Mouse (Mus musculus): ENCODE results near the gene Ttll6. TPM values are rescaled to one million over a fixed set of nuclear protein-coding genes. Genes with fewer than 3 reads are reported as not detected.

Gene Ttll6
- polyA plus RNA-seq, 1 experiment: not detected

DNA sequence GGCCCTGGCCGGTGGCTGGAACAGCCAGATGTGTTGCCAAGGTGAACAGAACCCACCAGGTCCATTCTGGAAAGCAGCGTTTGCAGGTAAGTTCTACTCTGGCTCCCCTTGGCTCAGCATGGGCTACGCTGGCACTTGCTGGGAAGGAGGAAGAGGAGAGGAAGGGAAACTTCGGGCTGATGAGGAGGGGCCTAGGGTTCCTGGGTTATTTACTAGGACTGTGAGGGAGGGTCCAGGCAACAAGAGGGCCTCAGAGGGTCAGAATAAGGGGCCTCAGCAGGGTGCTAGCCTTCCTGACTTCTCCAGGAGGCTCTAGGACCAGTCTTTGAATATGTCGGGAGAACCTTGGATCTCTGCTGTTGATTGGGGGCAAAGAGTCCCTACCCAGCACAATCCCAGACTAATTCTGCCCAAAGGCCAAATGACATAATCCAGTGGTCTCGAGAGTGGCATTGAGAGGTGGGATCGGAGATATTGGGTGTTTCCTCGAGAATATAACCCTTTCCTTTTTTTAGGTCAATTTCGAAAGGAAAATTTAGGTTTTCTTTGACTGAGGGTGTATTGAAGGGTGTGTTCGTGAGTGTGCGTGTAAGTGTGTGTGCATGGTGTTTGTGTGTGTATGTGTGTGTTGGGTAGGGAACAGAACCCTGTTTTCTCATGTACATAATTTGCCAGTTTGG, 61.5 kb downstream of the Ttll6 start:
- no peak overlapping the region for H3K4me3 ChIP-seq (ENCODE audit: low read depth, low read length)
- H3K27ac ChIP-seq (ENCODE audit: insufficient read depth, low read depth, low read length): no peak overlapping the region
- no peaks in the 10 kb centered on the region for H3K36me3 ChIP-seq (ENCODE audit: control insufficient read depth, insufficient read depth, low read length)
- peaks cover 85% of the 10 kb centered on the region for H3K27me3 ChIP-seq (ENCODE audit: control insufficient read depth, insufficient read depth, low read length)
- no peak for TF ChIP-seq POLR2A (IDR thresholded peaks at IDR 0.05; ENCODE audit: low read depth, low read length)
- TF ChIP-seq CTCF (IDR thresholded peaks at IDR 0.05; ENCODE audit: extremely low read depth, insufficient read length, insufficient replicate concordance, low read depth, low read length): no peak
- 11% methylated on average over 11 of the region's 11 CpGs for WGBS
- H3K4me1 ChIP-seq (ENCODE audit: control insufficient read depth, insufficient read depth, insufficient read length, low read length): no peaks in the 10 kb centered on the region

DNA sequence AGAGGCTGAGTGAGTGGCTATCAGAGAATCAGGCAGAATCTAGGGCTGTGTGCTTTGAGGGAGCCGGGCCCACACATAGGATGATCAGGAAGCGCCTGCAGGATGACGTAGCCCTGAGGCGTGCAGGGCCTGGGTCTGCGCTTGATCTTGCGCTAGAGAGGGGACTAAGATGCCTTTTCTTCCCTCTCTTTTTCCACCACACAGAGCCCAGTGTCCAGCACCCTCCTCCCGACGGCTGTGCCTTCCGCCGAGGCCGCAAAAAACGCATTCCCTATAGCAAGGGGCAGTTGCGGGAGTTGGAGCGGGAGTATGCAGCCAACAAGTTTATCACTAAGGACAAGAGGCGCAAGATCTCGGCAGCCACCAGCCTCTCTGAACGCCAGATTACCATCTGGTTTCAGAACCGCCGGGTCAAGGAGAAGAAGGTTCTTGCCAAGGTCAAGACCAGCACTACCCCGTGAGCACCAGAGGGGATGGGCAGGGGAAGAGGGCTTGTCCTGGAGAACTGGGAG, 62.2 kb downstream of the Ttll6 start:
- TF ChIP-seq POLR2A (IDR thresholded peaks at IDR 0.05; ENCODE audit: low read depth, low read length) (no peak), CTCF (IDR thresholded peaks at IDR 0.05; ENCODE audit: extremely low read depth, insufficient read length, insufficient replicate concordance, low read depth, low read length) (no peak)
- no peak overlapping the region for H3K4me3 ChIP-seq (ENCODE audit: low read depth, low read length)
- H3K27me3 ChIP-seq (ENCODE audit: control insufficient read depth, insufficient read depth, low read length): peaks cover 85% of the 10 kb centered on the region
- WGBS: 5% methylated on average over 20 of the region's 20 CpGs
- H3K36me3 ChIP-seq (ENCODE audit: control insufficient read depth, insufficient read depth, low read length): no peaks in the 10 kb centered on the region
- no peak overlapping the region for H3K27ac ChIP-seq (ENCODE audit: insufficient read depth, low read depth, low read length)
- H3K4me1 ChIP-seq (ENCODE audit: control insufficient read depth, insufficient read depth, insufficient read length, low read length): no peaks in the 10 kb centered on the region

DNA sequence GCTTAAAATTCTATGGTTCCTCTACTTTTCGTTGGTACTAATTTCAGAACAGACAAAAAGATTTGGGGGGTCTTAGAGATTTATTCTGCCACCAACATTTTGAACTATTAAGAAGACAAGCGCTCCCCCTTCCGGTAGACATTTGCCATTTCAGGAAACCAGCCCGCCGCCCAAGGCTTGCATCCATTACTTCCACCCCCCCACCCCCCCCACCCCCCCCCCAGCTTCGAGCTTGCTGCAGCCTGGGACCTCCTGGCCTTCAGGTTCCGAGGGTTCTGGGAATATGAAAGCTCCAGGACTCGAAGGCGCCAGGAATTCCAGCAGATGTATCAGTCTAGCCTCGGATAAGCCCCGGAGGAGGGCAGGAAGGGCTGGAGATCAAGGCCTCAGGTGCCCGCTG, 65.1 kb downstream of the Ttll6 start:
- no peak overlapping the region for H3K4me3 ChIP-seq (ENCODE audit: low read depth, low read length)
- TF ChIP-seq CTCF (IDR thresholded peaks at IDR 0.05; ENCODE audit: extremely low read depth, insufficient read length, insufficient replicate concordance, low read depth, low read length): peak; percentile 43; the same call in 1 of the 2 replicates
- TF ChIP-seq POLR2A (IDR thresholded peaks at IDR 0.05; ENCODE audit: low read depth, low read length): no peak
- WGBS: 2% methylated on average over 12 of the region's 12 CpGs
- H3K27ac ChIP-seq (ENCODE audit: insufficient read depth, low read depth, low read length): no peak overlapping the region
- peaks cover 94% of the 10 kb centered on the region for H3K27me3 ChIP-seq (ENCODE audit: control insufficient read depth, insufficient read depth, low read length)
- H3K4me1 ChIP-seq (ENCODE audit: control insufficient read depth, insufficient read depth, insufficient read length, low read length): no peaks in the 10 kb centered on the region
- H3K36me3 ChIP-seq (ENCODE audit: control insufficient read depth, insufficient read depth, low read length): no peaks in the 10 kb centered on the region

DNA sequence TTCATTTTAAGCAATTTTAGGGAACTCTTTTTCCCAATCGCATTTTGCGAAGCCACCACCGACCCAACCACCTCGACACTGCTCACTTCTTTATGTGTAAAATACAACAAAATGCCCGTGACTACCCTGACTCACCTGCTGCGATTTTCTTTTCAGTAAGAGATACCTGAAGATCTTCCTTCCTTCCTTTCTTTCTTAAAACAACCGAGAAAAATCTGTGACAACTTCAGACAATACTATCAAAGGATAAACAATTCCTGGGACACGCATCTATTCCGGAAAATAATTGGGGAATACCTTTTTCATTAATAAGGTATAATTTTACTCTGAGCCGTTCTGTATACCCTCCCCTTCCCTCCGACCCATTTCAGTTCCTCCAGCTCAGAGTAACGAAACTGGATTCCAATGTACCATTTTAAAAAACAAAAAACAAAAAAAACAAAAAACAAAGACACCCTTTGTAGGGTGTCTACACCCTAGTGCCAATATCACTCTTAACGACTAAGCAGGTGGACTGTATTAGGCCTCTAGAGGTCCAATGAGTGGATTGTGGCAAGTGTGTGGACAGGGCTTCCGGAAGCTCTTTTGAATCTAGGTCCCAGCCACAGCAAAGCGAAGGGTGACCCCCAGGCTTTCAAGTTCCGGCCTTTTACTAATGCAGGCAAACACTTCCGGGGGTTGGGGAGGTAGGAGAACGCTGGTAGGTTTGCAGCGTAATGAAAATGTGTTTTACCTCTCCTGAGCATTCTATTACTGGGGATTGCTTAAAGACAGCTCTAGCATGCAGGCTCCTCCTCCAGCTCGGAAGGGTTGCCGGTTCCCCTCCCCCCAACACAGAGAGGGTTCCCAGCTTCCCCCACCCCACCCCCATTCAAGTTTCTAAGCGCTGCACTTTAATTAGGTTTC, 65.8 kb downstream of the Ttll6 start:
- H3K36me3 ChIP-seq (ENCODE audit: control insufficient read depth, insufficient read depth, low read length): no peaks in the 10 kb centered on the region
- whole genome bisulfite sequencing: 5% methylated on average over 22 of the region's 22 CpGs
- H3K4me1 ChIP-seq (ENCODE audit: control insufficient read depth, insufficient read depth, insufficient read length, low read length): no peaks in the 10 kb centered on the region
- peaks cover 94% of the 10 kb centered on the region for H3K27me3 ChIP-seq (ENCODE audit: control insufficient read depth, insufficient read depth, low read length)
- TF ChIP-seq POLR2A (IDR thresholded peaks at IDR 0.05; ENCODE audit: low read depth, low read length): no peak
- no peak for TF ChIP-seq CTCF (IDR thresholded peaks at IDR 0.05; ENCODE audit: extremely low read depth, insufficient read length, insufficient replicate concordance, low read depth, low read length)
- H3K27ac ChIP-seq (ENCODE audit: insufficient read depth, low read depth, low read length): no peak overlapping the region
- no peak overlapping the region for H3K4me3 ChIP-seq (ENCODE audit: low read depth, low read length)

DNA sequence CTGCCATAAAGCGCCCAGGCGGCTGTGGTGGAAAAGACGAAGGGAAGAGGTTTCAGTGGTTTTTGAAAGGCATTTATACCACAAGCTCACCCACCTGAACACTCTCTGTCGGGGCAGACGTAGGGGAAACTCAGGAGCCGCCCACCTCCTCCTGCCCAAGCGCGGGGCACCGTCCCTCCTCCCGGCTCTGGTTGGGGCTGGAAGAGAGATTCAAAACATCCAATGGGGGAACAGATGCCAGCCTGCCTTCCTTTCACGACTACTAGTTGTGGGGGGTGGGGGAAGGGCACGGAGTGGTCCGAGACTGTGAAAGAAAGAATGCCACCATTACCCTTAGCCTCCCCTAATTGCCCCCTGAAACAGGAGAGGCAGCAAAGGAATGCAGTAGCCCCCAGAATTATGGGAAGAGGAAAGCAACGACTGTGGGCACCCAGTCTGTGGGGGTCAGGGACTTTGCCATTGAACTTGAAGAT, 66.6 kb downstream of the Ttll6 start:
- peaks cover 92% of the 10 kb centered on the region for H3K27me3 ChIP-seq (ENCODE audit: control insufficient read depth, insufficient read depth, low read length)
- 5% methylated on average over 14 of the region's 14 CpGs for whole genome bisulfite sequencing

DNA sequence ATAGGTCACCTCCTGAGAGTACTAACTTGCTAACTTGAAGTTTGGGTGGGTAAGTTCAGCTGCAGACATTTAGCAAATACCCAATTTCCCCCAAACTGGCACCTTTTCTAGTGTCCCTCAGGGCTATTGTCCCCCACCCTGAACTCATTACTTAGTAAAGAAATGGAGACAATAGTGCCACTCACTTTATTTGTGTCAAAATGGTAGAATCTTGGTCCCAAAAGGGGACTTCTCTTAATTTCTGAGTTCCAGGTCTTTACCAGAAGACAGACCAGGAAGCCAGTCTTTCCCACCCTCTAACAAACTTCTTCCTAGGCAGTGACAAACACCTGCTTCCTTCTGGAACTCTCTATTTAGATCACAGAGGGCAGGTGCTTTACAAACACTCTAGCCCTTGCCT, 68.2 kb downstream of the Ttll6 start:
- peaks cover 91% of the 10 kb centered on the region for H3K27me3 ChIP-seq (ENCODE audit: control insufficient read depth, insufficient read depth, low read length)
- H3K4me1 ChIP-seq (ENCODE audit: control insufficient read depth, insufficient read depth, insufficient read length, low read length): no peaks in the 10 kb centered on the region
- no peak overlapping the region for H3K4me3 ChIP-seq (ENCODE audit: low read depth, low read length)
- TF ChIP-seq CTCF (IDR thresholded peaks at IDR 0.05; ENCODE audit: extremely low read depth, insufficient read length, insufficient replicate concordance, low read depth, low read length) (no peak), POLR2A (IDR thresholded peaks at IDR 0.05; ENCODE audit: low read depth, low read length) (no peak)
- no peak overlapping the region for H3K27ac ChIP-seq (ENCODE audit: insufficient read depth, low read depth, low read length)
- no peaks in the 10 kb centered on the region for H3K36me3 ChIP-seq (ENCODE audit: control insufficient read depth, insufficient read depth, low read length)

More for the DNA sequence above, 66.6 kb downstream of the Ttll6 start:
- Histone ChIP-seq H3K27ac (ENCODE audit: insufficient read depth, low read depth, low read length) (no peak overlapping the region), H3K36me3 (ENCODE audit: control insufficient read depth, insufficient read depth, low read length) (no peaks in the 10 kb centered on the region), H3K4me3 (ENCODE audit: low read depth, low read length) (no peak overlapping the region), H3K4me1 (ENCODE audit: control insufficient read depth, insufficient read depth, insufficient read length, low read length) (no peaks in the 10 kb centered on the region)
- no peak for TF ChIP-seq CTCF (IDR thresholded peaks at IDR 0.05; ENCODE audit: extremely low read depth, insufficient read length, insufficient replicate concordance, low read depth, low read length)

All from small intestine, adult 2 months (tissue).